Mouse (Mus musculus) brain, embryonic 14.5 days (tissue): Measurements from ENCODE around the gene Ttc39d.

ENCODE experiments used
- CTCF ChIP-seq: fragments of 200-500 bp; IDR thresholded peaks from 2 replicates; pipeline ENCODE4 v1.5.1; 2012; ENCODE audit warnings: inconsistent platforms, mild to moderate bottlenecking, moderate library complexity, borderline replicate concordance; ENCODE audit not compliant: insufficient read depth, insufficient read length; ENCODE audit errors: extremely low read depth
- POLR2A ChIP-seq: fragments of 200-500 bp; IDR thresholded peaks from 2 replicates; pipeline ENCODE4 v1.6.1; 2012; ENCODE audit warnings: mild to moderate bottlenecking, inconsistent platforms, borderline replicate concordance; ENCODE audit not compliant: poor library complexity, insufficient read depth, insufficient read length, severe bottlenecking; ENCODE audit errors: extremely low read depth

DNA sequence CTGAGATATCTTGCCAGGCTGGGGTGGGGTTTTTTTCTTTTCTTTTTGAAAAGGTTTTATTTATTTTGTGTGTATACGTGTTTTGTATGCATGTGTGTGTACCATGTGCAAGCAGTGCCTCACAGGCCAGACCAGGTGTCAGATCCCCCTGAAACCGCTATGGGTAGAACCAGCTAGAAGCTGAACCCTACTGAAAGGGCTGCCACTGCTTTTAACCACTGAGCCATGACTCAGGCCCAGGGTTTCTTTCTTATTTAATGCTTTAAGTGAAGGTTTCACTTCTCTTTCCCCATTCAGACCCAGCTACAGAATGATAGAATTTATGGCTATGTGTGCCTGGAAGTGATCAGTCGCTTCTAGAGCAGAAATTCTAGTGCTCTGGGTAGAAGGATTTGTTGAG, 29.5 kb downstream of the Ttc39d start:
- TF ChIP-seq CTCF (no peak), POLR2A (no peak)
